Mouse (Mus musculus) testis, postnatal 10 days (tissue): ENCODE data around the gene Ntan1.

Source experiments
- DNase-seq: peaks from one replicate; pipeline ENCODE4 v3.0.0; 2021; ENCODE audit warnings: low spot score

Gene Ntan1

GRCm38 (mm10) chr16:13831606-13832005 lies 13.0 kb downstream of the Ntan1 start:
- DNase-seq, result no peak

DNA sequence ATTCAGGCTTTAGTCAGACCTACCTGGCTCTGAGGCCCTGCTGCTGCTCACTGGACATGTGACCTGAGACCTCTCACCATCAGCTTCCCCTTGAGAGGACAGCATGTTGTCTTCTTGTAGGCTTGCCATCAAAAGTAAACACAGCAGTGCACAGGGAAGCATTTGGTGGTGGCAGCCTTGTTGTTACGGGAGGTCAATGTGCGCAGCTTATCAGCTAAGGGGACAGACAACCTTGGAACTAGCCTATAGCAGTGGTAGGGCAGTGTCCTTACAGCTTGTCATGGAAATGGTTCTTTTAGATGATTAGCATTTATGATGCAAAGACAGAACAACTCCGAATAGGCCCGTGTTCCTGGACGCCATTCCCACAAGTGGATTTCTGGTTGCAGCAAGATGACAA lies 15.7 kb downstream of the Ntan1 start:
- no peak for DNase-seq

GRCm38 (mm10) chr16:13840056-13840455 lies 21.4 kb downstream of the Ntan1 start:
- no peak for DNase-seq

DNA sequence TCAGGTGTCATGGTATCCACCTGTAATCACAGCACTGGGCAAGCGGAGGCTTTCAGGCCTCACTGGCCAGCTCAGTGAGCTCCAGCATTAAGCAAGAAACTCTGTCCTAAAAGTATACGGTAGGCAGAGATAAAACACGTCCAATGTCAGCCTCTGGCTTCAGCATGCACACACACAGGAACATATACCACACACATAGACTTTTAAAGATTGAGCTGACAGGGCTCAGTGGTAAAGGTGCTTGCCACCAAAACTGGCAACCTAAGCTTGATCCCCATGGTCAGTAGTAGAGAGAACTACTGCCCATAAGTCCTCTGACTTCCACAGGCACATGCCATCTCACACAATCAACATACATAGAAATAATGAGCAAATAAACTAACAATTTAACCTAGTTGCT lies 22.3 kb downstream of the Ntan1 start:
- DNase-seq, result no peak

DNA sequence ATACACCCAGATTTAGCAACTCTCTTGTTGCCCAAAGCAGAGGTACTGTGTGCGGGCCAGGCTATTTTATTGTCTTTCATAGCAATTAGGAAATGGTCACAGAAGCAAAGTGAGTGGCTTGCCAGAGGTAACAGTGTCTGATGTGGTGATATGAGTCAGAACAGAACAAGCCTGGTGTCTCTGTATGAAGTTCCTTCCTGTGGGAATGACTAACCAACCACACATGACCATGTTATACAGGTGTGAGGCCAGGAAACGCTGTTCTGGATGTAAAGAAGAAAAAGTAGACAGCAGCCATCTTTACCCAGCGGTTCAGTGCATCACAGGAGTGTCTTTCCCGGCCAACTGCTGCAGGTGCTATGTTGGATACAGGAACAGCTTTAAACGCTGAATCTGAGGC lies 26.4 kb downstream of the Ntan1 start:
- DNase-seq, result no peak

- DNase-seq, result no peak
Observed at GRCm38 (mm10) chr16:13846675-13847074, 28.0 kb downstream of the Ntan1 start.

DNA sequence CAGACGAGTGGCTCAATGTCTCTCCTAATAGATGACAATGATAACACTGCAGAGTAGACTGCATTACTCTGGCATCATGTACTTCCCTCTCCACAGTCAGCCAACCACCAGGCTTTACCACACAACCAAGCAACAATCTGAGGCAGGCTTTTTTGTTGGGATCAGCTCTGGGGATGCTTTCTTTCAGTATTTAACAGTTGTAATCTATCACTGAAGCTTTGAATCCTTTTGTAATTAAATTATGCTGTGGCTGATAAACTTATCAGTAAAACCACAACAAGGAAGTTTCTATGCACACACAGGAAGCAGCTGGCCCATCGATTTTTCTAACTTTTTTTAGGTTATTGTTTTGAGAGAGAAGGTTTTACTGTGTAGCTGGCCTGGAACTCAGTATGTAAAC lies 29.7 kb downstream of the Ntan1 start:
- DNase-seq, result no peak

GRCm38 (mm10) chr16:13851446-13851845 lies 32.8 kb downstream of the Ntan1 start:
- DNase-seq, result no peak

DNA sequence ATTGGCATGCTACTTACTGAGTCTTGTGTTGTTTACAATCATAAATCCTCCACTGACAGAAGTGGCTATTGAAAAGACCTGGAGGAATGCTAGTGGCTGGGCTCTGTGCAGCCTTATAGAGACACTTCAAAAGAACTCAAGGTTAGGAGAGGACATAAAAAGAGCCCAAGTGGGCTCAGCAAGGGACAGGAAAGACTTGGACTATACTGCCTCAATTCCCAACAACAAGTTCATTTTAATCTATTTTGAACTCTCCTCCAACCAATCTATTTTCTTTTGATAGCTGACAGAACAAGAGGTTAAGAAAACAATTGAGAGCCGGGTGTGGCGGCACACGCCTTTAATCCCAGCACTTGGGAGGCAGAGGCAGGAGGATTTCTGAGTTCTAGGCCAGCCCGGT lies 35.2 kb downstream of the Ntan1 start:
- DNase-seq, result no peak

- DNase-seq, result no peak
Observed at GRCm38 (mm10) chr16:13866076-13866475, 47.4 kb downstream of the Ntan1 start.

- no peak for DNase-seq
Observed at GRCm38 (mm10) chr16:13866616-13867015, 48.0 kb downstream of the Ntan1 start.

GRCm38 (mm10) chr16:13867406-13867805 lies 48.8 kb downstream of the Ntan1 start:
- DNase-seq, result peak; percentile 49

DNA sequence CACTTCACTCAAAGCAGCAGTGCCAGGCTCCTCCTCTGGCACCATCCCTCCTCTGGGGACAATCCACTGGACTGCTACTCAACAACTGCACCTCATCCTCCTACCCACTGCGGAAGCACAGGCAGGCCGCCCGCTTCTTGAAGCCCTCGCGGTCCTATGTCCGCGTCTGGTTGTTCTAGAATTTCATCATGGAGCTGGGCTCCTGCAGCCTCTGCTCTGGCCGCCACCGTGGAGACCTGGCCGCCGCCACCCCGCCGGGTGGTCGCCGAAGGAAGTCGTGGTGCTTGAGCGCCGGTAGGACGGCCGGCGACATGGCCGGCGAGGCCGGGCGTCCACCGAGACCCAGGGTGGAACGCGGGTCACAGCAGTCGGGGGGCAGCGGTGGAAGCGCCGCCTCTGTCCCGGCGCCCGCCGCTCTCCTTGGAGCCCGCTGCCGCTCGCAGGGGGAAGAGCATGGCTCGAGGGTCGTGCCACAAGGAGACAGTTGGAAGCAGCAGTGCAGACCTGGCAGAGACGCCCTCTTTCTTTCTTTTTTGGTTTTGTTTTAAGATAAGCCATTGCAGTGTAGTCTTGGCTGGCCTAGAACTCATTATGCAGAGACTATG lies 49.4 kb downstream of the Ntan1 start:
- DNase-seq, result peak; percentile 40

- no peak for DNase-seq
Observed at GRCm38 (mm10) chr16:13875483-13875882, 56.8 kb downstream of the Ntan1 start.

DNA sequence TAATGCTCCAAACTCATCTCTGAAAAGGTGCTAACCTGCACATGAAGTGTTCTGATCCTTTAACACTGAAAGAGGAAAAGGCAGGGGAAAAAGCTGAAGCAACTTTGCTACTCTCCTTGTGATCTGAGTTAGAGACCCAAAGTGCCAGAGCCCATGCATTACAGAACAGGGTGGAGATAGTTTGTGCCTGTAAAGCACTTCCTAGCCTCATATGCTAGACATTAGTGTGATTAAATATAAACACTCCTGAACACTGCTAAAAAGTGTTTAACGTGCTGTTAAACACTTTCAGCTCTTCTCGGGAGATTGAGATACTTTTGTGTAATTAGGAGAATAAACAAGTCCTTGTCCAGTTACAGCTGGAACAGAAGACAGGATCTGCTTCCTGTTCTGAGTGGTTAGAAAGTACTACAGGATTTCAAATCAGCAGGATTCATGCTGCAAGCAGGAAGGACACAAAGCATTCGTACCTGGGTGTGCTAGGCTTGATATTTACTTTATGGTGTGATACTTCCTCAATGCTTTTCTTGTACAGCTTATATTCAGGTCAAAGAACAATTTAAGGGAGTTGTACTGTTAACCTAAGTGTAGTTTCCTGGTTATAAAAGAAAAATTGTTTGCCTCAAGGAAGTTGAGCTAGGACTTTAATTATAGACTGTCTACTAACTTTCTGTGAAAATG lies 64.6 kb downstream of the Ntan1 start:
- no peak for DNase-seq
